Mouse (Mus musculus): Measurements from ENCODE around the gene Rnf223.

- TF ChIP-seq CTCF (IDR thresholded peaks at IDR 0.05; ENCODE audit: low read depth) (no peak), EP300 (optimal IDR thresholded peaks at IDR 0.05) (no peak)
These were observed 27.0 kb upstream of the Rnf223 start for GRCm38 (mm10) chr4:156103342-156103741.
